Mouse (Mus musculus) olfactory bulb, adult 2 months (tissue): ENCODE results near the gene Tmed6. TPM values are rescaled to one million over a fixed set of nuclear protein-coding genes. Genes with fewer than 3 reads are reported as not detected.

Experiments used
- H3K27ac ChIP-seq: fragments of 200-500 bp; 2 replicates; pipeline ENCODE4 v1.5.1; 2012; ENCODE audit warnings: low read depth, low read length; ENCODE audit not compliant: insufficient read depth
- H3K4me1 ChIP-seq: fragments of 200-500 bp; 2 replicates; pipeline ENCODE4 v1.6.1; 2012; ENCODE audit warnings: low read length; ENCODE audit not compliant: control insufficient read depth, insufficient read depth
- H3K4me3 ChIP-seq: fragments of 200-500 bp; 2 replicates; pipeline ENCODE4 v1.5.1; 2012; ENCODE audit warnings: mild to moderate bottlenecking, low read depth, low read length, moderate library complexity; ENCODE audit not compliant: insufficient read depth
- CTCF ChIP-seq: fragments of 200-500 bp; IDR thresholded peaks from 2 replicates; pipeline ENCODE4 v1.5.1; 2012; ENCODE audit warnings: low read depth, mild to moderate bottlenecking, low read length, moderate library complexity; ENCODE audit not compliant: insufficient read depth
- POLR2A ChIP-seq: fragments of 200-500 bp; IDR thresholded peaks from 2 replicates; pipeline ENCODE4 v1.6.1; 2012; ENCODE audit warnings: mild to moderate bottlenecking, low read depth, low read length, moderate library complexity; ENCODE audit not compliant: insufficient read depth
- WGBS: fragments of 180-500 bp; shearing (Covaris S2); methylation state at CpG from one replicate; pipeline ENCODE4 v1.1.7; 2018; 5-methylcytosine and 5-hydroxymethylcytosine counted together
- polyA plus RNA-seq: library from polyadenylated mRNA; stranded (reverse); fragments of >200 nt; gene quantifications from 2 replicates; pipeline ENCODE4 v1.2.4, GENCODE M21; 2012; ENCODE audit warnings: low replicate concordance; ENCODE audit not compliant: missing spikeins, insufficient read depth, insufficient read length

Tmed6 gene
- polyA plus RNA-seq, 1 experiment: not detected

- Histone ChIP-seq H3K4me1 (no peaks in the 10 kb centered on the region), H3K4me3 (no peak overlapping the region), H3K27ac (no peak overlapping the region)
- no peak for TF ChIP-seq CTCF
- TF ChIP-seq POLR2A: no peak
- WGBS: 97% methylated on average over 17 of the region's 17 CpGs
Measured at GRCm38 (mm10) chr8:107085358-107085757, 19.9 kb upstream of the Tmed6 start.

- Histone ChIP-seq H3K27ac (no peak overlapping the region), H3K4me1 (no peaks in the 10 kb centered on the region), H3K4me3 (no peak overlapping the region)
- 89% methylated on average over 7 of the region's 7 CpGs for WGBS
- no peak for TF ChIP-seq POLR2A
- no peak for TF ChIP-seq CTCF
Measured at GRCm38 (mm10) chr8:107076239-107076888, 10.9 kb upstream of the Tmed6 start.

- H3K4me3 ChIP-seq: no peak overlapping the region
- TF ChIP-seq POLR2A: no peak
- TF ChIP-seq CTCF: no peak
- no peaks in the 10 kb centered on the region for H3K4me1 ChIP-seq
- no peak overlapping the region for H3K27ac ChIP-seq
- 75% methylated on average over 1 of the region's 1 CpGs for WGBS
Measured at GRCm38 (mm10) chr8:107074128-107074527, 8.7 kb upstream of the Tmed6 start.

GRCm38 (mm10) chr8:107073706-107074105 is 8.3 kb upstream of the Tmed6 start:
- Histone ChIP-seq H3K4me1 (no peaks in the 10 kb centered on the region), H3K4me3 (no peak overlapping the region), H3K27ac (no peak overlapping the region)
- no peak for TF ChIP-seq POLR2A
- TF ChIP-seq CTCF: no peak
- 82% methylated on average over 4 of the region's 4 CpGs for WGBS

GRCm38 (mm10) chr8:107062613-107063012 is 2.8 kb downstream of the Tmed6 start:
- Histone ChIP-seq H3K4me3 (no peak overlapping the region), H3K4me1 (no peaks in the 10 kb centered on the region), H3K27ac (no peak overlapping the region)
- TF ChIP-seq CTCF (no peak), POLR2A (no peak)
- 69% methylated on average over 1 of the region's 1 CpGs for WGBS

GRCm38 (mm10) chr8:107056973-107057369 is 8.5 kb downstream of the Tmed6 start:
- no peak for TF ChIP-seq POLR2A
- no peak for TF ChIP-seq CTCF
- no peak overlapping the region for H3K27ac ChIP-seq
- WGBS: under 1% methylated on average over 33 of the region's 33 CpGs
- H3K4me1 ChIP-seq: peaks cover 6% of the 10 kb centered on the region; the same call in 1 of the 2 replicates
- H3K4me3 ChIP-seq: peak overlapping the region; percentile 64

GRCm38 (mm10) chr8:107056076-107056972 is 9.1 kb downstream of the Tmed6 start, which contains the start of the genes Cog8 and Nip7:
Gene Cog8 (minus strand): TSS chr8:107056689.
Gene Nip7 (plus strand): TSS chr8:107056877.
- Histone ChIP-seq H3K4me3 (peak within 1 kb of the TSS; percentile 81), H3K27ac (no peak within 1 kb of the TSS)
- no peak for TF ChIP-seq CTCF
- TF ChIP-seq POLR2A: peak; percentile 53; the same call in 1 of the 2 replicates

GRCm38 (mm10) chr8:107052046-107052445 is 13.4 kb downstream of the Tmed6 start:
- Histone ChIP-seq H3K4me3 (no peak overlapping the region), H3K4me1 (peaks cover 7% of the 10 kb centered on the region), H3K27ac (no peak overlapping the region)
- TF ChIP-seq CTCF: no peak
- TF ChIP-seq POLR2A: no peak
- WGBS: 95% methylated on average over 8 of the region's 8 CpGs

More at GRCm38 (mm10) chr8:107056076-107056972, 9.1 kb downstream of the Tmed6 start, which contains the start of the genes Cog8 and Nip7:
- under 1% methylated on average over 88 of the region's 88 CpGs for WGBS
- H3K4me1 ChIP-seq: peaks cover 6% of the 10 kb centered on the region; the same call in 1 of the 2 replicates

GRCm38 (mm10) chr8:107049480-107049879 is 16.0 kb downstream of the Tmed6 start:
- Histone ChIP-seq H3K27ac (no peak overlapping the region), H3K4me1 (peaks cover 5% of the 10 kb centered on the region), H3K4me3 (no peak overlapping the region)
- WGBS: 95% methylated on average over 4 of the region's 4 CpGs
- TF ChIP-seq POLR2A (no peak), CTCF (no peak)
